8 mouse cellular contexts compared by ENCODE assay signal in genomic region chrX:111462833-111463564, GRCm38 (mm10).
DNase-seq lines count a peak whose midpoint lies in the region; ATAC-seq and TF ChIP-seq lines count a peak whose summit lies in the region.

No protein-coding gene starts in this region.

- H3K4me1 ChIP-seq in heart, embryonic 11.5 days (ENCODE audit: control insufficient read depth, insufficient read depth, low read length) = no peaks in the 10 kb centered on the region
- no peaks in the 10 kb centered on the region for H3K4me1 ChIP-seq in kidney, postnatal 0 days (replicated peaks; ENCODE audit: insufficient read depth, low read length)
- H3K4me1 ChIP-seq in liver, embryonic 13.5 days (replicated peaks) = no peaks in the 10 kb centered on the region
- H3K4me1 ChIP-seq in neural tube, embryonic 13.5 days (replicated peaks) = no peaks in the 10 kb centered on the region

- peak; percentile 0 to 3 for DNase-seq in spleen, adult 18-20 months
- no peak for DNase-seq in spleen, adult 12 weeks (ENCODE audit: low spot score)
- peak; percentile 79 for DNase-seq in embryo, embryonic 10.5 days (ENCODE audit: low spot score)
- peak; percentile 64 for DNase-seq in kidney, postnatal 0 days (ENCODE audit: low spot score)
- peak; percentile 27 for DNase-seq in liver, embryonic 13.5 days
- DNase-seq in thymus, postnatal 0 days (ENCODE audit: low spot score) = peak; percentile 50

- WGBS in heart, embryonic 11.5 days (ENCODE audit: insufficient replicate concordance) = 17% methylated on average over 37 of the region's 72 CpGs
- 31% methylated on average over 38 of the region's 72 CpGs for WGBS in kidney, postnatal 0 days
- WGBS in liver, embryonic 13.5 days (ENCODE audit: insufficient replicate concordance) = 12% methylated on average over 37 of the region's 72 CpGs
- WGBS in neural tube, embryonic 13.5 days = 16% methylated on average over 53 of the region's 72 CpGs

- H3K9ac ChIP-seq in heart, embryonic 11.5 days (ENCODE audit: low read depth, low read length) = peak overlapping the region; percentile 77
- peak overlapping the region; percentile 51 for H3K9ac ChIP-seq in kidney, postnatal 0 days (ENCODE audit: low read depth, low read length)
- peak overlapping the region; percentile 69 for H3K9ac ChIP-seq in liver, embryonic 13.5 days
- H3K9ac ChIP-seq in neural tube, embryonic 13.5 days = peak overlapping the region; percentile 76

- H3K36me3 ChIP-seq in heart, embryonic 11.5 days (ENCODE audit: control insufficient read depth, insufficient read depth, low read length) = no peaks in the 10 kb centered on the region
- no peaks in the 10 kb centered on the region for H3K36me3 ChIP-seq in kidney, postnatal 0 days (ENCODE audit: insufficient read depth, low read length)
- no peaks in the 10 kb centered on the region for H3K36me3 ChIP-seq in liver, embryonic 13.5 days
- no peaks in the 10 kb centered on the region for H3K36me3 ChIP-seq in neural tube, embryonic 13.5 days

- no peak for TF ChIP-seq CTCF in kidney, postnatal 0 days (IDR thresholded peaks at IDR 0.05; ENCODE audit: low read depth)

- no peaks in the 10 kb centered on the region for H3K9me3 ChIP-seq in heart, embryonic 11.5 days (replicated peaks; ENCODE audit: control insufficient read depth, low read length)
- H3K9me3 ChIP-seq in kidney, postnatal 0 days (replicated peaks; ENCODE audit: low read length) = no peaks in the 10 kb centered on the region
- H3K9me3 ChIP-seq in liver, embryonic 13.5 days (replicated peaks) = no peaks in the 10 kb centered on the region
- no peaks in the 10 kb centered on the region for H3K9me3 ChIP-seq in neural tube, embryonic 13.5 days

- peak overlapping the region; percentile 66 for H3K4me2 ChIP-seq in heart, embryonic 11.5 days
- H3K4me2 ChIP-seq in kidney, postnatal 0 days (ENCODE audit: low read length) = peak overlapping the region; percentile 66
- peak overlapping the region; percentile 73 for H3K4me2 ChIP-seq in liver, embryonic 13.5 days
- peak overlapping the region; percentile 61 for H3K4me2 ChIP-seq in neural tube, embryonic 13.5 days

- H3K4me3 ChIP-seq in heart, embryonic 11.5 days (ENCODE audit: low read depth, low read length) = peak overlapping the region; percentile 59
- H3K4me3 ChIP-seq in kidney, postnatal 0 days (replicated peaks; ENCODE audit: low read depth, low read length) = peak overlapping the region; percentile 43
- peak overlapping the region; percentile 67 for H3K4me3 ChIP-seq in liver, embryonic 13.5 days (replicated peaks)
- peak overlapping the region; percentile 62 for H3K4me3 ChIP-seq in neural tube, embryonic 13.5 days

- H3K27me3 ChIP-seq in heart, embryonic 11.5 days (ENCODE audit: control insufficient read depth, insufficient read depth, low read length) = no peaks in the 10 kb centered on the region
- no peaks in the 10 kb centered on the region for H3K27me3 ChIP-seq in kidney, postnatal 0 days (ENCODE audit: insufficient read depth, low read length)
- H3K27me3 ChIP-seq in liver, embryonic 13.5 days = no peaks in the 10 kb centered on the region
- H3K27me3 ChIP-seq in neural tube, embryonic 13.5 days = no peaks in the 10 kb centered on the region

- H3K27ac ChIP-seq in heart, embryonic 11.5 days (ENCODE audit: low read depth, low read length) = peak overlapping the region; percentile 31
- no peak overlapping the region for H3K27ac ChIP-seq in kidney, postnatal 0 days
- H3K27ac ChIP-seq in liver, embryonic 13.5 days = peak overlapping the region; percentile 10; the same call in 1 of the 2 replicates
- peak overlapping the region; percentile 86 for H3K27ac ChIP-seq in neural tube, embryonic 13.5 days (replicated peaks)

- ATAC-seq in heart, embryonic 11.5 days (replicated peaks; ENCODE audit: insufficient number of reproducible peaks, low FRiP score, low TSS enrichment) = peak; percentile 88
- peak; percentile 90 for ATAC-seq in kidney, postnatal 0 days (replicated peaks; ENCODE audit: low FRiP score, low read depth)
- ATAC-seq in liver, embryonic 13.5 days (ENCODE audit: low read depth) = peak; percentile 87
- peak; percentile 98 for ATAC-seq in neural tube, embryonic 13.5 days (ENCODE audit: low read depth)
